Mouse (Mus musculus) neutrophil, adult 5-6 weeks (primary cell): ENCODE results near the gene Zfp69. TPM values are rescaled to one million over a fixed set of nuclear protein-coding genes. Genes with fewer than 3 reads are reported as not detected.

Experiments
- ATAC-seq: fragments of 151-379, 151-347 bp; 2 replicates; pipeline ENCODE4 v1.8.0; 2017; ENCODE audit warnings: mild to moderate bottlenecking, moderate TSS enrichment; ENCODE audit not compliant: insufficient number of reproducible peaks, poor library complexity, low FRiP score, severe bottlenecking; ENCODE audit errors: extremely low read depth
- total RNA-seq: library from RNA; stranded (forward); fragments of 200-1000 nt; gene quantifications from 2 replicates; pipeline ENCODE4 v1.2.3, GENCODE M21; 2017

Gene Zfp69
- total RNA-seq, 1 experiment from 2014 or later: 4.8 TPM

DNA sequence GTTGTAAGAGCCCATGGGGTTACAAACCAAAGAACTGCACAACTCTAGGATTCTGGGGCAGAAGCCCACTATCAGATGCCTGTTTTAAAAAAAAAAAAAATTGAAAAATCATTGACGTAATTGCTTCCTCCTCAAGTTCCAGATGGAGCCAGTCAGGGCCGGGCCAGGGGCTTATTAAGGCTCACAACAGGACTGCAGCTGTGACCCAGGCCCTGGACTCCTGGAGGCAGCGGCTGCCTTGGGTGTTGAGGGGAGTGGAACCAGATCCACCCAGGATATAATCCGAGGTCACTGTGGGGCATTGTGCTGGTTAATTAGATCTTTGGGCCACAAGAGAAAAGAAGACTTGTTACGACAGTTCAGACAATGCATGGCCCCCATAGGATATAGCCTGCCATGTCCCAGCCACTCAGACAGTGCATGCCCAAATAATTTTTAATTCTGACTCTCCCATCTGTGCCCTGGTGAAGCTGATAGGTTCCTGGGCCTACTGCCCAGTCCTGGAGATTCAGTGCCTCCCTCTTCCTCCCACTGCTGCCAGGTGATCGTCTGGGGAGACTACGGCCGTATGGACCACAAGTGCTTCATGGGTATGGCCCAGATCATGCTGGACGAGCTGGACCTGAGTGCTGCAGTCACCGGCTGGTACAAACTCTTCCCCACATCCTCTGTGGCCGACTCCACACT, 60.6 kb downstream of the Zfp69 start:
- ATAC-seq: no peak

DNA sequence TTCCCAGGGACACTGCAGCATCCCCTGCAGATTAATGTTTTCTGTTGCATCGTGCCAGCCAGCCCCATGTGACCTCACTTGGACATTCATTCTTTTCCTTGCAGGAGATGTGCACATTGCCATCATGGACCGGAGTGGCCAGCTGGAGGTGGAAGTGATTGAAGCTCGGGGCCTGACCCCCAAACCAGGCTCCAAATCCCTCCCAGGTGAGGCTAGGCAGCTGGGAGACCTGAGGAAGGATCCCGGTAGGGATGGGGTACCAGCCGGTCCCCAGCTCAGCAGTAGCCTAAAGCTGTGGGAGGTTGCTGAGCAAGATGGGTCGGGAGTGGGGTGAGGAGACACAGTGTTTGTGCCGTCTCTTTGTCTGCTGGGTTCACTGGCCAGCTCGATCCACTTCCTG, 62.6 kb downstream of the Zfp69 start:
- ATAC-seq: no peak

DNA sequence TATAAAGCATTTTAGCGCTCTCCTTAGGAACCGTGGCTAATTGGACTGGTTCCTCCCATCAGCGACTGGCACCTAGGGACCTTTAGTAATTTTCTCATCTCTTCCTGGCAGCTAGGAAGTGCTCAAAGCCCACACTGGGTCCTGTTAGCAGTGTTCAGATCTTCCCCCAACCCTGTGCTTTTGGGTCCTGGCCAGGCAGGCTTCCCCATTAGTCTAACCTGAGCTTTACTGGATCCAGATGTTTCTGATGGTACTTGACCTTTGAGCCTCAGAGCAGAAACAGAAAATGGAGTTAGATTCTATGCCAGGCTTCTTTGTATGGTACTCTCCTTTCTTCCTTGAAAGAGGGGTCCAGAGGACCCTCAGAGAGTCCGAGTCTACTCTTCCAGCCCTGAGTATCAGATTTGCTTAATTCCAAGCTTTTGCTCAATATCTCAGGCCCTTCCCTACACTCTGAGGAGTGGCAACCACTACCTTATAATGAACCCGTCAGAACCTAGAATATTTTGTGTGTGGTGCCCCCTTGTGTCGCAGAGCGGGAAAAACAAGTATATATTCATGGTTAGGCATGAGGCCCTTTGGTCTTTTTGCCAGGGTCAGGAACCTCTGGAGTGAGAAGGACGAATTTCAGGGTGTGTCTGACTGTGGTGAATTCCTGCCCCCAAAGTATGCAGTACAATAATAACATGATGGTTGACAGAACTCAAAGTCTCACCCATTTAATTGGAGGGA, 64.0 kb downstream of the Zfp69 start:
- ATAC-seq: peak; percentile 32; the same call in 1 of the 2 replicates

DNA sequence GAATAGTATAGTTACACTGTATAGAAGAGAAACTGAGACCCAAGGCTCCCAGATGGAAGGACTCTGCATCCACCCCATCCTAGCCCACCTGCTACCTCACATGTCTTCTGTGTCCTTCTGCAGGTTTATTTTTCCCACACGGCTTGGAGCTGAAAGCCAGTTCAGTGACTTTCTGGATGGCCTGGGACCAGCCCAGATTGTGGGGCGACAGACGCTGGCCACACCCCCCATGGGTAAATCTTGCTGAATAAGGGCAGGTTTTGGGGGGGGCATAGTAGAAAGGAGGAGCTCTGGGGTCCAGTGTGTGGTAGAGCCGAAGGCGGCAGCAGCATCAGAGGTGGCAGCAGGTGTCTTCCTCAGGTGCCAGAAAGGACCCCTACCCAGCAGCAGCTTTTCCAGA, 64.7 kb downstream of the Zfp69 start:
- ATAC-seq: no peak

DNA sequence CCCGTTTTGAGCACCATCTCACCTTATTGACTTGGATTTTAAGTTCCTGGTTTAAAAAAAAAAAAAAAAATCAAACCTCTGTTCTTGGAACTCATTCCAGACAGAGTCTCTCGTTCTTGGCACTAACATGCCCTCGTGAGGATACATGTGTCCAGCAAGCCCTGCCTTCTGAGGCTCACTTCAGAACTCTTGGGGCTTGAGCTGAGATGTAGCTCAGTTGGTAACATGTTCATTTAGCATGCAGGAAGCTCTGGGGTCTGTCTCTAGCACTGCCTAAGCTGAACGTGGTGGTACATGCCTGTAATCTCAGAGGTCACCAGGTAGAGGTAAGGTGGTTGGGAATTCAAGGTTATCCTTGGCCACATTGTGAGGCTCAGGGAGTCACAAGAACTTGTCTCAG, 65.4 kb downstream of the Zfp69 start:
- ATAC-seq: no peak

DNA sequence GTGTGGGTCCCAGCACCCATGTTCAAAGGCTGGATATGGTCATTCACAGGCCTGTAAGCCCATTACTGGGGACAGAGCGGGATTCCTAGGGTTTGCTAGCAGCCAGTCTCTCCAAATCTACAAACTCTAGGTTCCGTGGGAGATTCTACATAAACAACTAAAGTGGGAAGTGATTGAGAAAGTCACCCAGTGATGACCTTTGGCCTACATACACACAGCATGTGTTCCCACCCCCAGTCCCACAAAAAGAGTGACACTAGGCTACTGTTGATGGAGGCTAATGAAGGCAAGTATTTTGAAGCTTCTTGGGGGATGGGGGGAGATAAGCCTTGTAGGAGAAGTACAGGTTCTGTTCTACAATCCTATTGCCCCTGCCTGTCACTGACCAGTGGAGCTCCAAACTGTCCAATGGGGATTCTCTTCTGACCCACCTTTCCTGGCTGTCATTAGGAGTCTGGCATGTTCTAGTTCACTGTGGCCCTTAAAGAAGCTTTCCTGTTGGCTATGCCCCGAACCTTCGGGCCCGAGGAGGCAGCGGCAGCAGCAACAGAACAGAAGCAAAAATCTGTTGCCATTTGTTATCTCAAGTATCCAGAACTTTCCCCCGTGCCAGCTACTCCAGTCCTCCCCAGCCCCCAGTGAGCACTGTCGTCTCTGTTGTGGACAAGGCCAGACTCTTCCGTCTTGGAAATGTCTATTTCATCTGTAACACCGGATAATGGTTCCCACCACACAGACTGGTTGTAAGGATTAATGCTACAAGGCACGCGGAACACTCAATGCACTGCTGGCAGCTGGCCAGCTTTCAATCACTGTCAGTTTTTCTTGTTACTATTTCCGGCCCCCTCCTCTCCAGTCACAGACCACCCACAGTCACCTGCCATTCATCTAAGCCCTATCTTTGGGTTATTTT, 66.0 kb downstream of the Zfp69 start:
- no peak for ATAC-seq

DNA sequence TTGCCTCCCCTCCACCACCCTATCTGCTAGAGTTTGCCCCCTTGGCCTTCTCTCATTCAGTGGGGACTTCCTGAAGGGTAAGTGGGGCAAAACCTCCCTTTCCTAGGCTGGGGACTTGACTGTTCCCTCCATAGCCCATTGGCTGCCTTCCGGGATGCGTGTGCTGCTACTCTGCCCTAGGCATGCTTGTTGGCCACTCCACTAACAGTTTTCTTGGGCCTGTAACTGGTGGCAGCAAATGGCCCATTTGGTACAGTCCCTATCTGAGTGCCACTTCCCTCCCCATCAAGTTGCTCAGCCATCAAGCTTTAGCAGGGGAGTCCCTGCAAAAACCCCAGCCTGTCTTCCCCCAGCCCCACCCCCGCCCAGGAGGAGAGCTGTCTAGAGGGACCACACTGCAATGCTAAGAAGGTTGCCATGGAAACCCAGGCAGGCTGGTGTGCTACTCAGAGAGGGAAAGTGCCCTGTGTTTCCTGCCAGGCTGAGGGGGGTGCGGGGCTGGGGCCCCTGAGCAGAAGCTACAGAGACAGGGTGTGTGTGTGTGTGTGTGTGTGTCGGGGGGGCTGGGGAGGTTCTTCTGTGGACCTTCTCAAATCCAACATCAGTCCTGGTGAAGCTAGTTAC, 69.4 kb downstream of the Zfp69 start:
- ATAC-seq: no peak

DNA sequence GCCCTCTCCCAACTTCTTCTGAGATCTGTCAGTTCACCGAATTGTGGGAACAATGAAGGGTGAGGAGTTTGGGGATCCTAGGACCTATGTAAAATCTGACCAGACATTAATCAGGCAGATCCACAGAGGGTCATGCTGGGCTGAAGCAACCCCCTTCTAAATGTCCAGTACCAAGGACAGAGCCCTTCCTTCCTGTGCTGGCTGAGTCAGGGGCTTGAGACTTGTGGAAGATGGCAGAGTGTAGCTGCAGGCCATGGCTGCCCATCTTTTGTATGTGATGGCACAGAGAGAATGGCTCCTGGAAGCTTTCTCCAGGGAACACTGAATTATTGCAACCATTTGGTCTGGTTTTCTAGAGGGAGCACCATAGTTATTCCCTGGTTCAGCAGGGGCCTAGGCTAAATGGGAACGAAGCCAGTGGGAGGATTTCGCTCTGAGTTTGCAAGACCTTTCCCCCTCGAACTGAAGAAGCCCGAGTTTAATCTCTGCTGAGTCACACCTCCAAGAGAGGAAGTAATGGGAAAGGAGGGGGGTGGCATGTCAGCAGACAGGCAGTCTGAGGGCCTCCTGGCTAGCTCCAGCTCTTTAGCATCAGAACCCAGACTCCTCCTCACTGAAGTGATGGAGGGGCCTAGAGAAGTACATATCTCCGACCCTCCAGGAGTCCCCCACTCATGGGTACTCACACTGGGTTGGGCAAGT, 70.6 kb downstream of the Zfp69 start:
- no peak for ATAC-seq

Other genes starting within 250 kb of the Zfp69 start
- 0.12 TPM in 1 of 2 replicates, not detected in the other for gene Kcnq4, start 203.1 kb downstream of the Zfp69 start, total RNA-seq
- 91.5 TPM in 2 replicates for gene Nfyc, start 120.1 kb downstream of the Zfp69 start, total RNA-seq
- 0.12 and 0.37 TPM in 2 replicates for gene Rims3, start 96.9 kb downstream of the Zfp69 start, total RNA-seq
- gene Exo5, start 26.7 kb downstream of the Zfp69 start, total RNA-seq: 10.8 and 16.9 TPM in 2 replicates
- 209 and 239 TPM in 2 replicates for gene Smap2, start 65.5 kb upstream of the Zfp69 start, total RNA-seq
- gene Col9a2, start 87.7 kb upstream of the Zfp69 start, total RNA-seq: 0.61 TPM in 1 of 2 replicates, not detected in the other
- gene Zmpste24, start 146.5 kb upstream of the Zfp69 start, total RNA-seq: 25.0 and 25.9 TPM in 2 replicates
- gene Tmco2, start 157.5 kb upstream of the Zfp69 start, total RNA-seq: not detected in 2 replicates